Mouse (Mus musculus) stomach, postnatal 0 days (tissue): Measurements from ENCODE around the gene Adcy4.

ENCODE experiments used
- CTCF ChIP-seq: IDR thresholded peaks from 2 replicates; pipeline ENCODE4 v1.5.1; 2016; ENCODE audit warnings: antibody characterized with exemption, low read depth, mild to moderate bottlenecking, moderate library complexity
- EP300 ChIP-seq: optimal IDR thresholded peaks from 2 replicates; pipeline ENCODE3; 2016; ENCODE audit warnings: antibody characterized with exemption

- TF ChIP-seq CTCF (no peak), EP300 (no peak)
These were observed 38.0 kb downstream of the Adcy4 start for GRCm38 (mm10) chr14:55745861-55746237.
